Mouse (Mus musculus) kidney, adult 11 months (tissue): ENCODE measurements around the gene Zfp385c.
A peak's percentile ranks its signal among the peaks of the same experiment; 100 is the strongest.

Experiments
- DNase-seq: peaks from one replicate; pipeline ENCODE4 v3.0.0; 2022

Gene Zfp385c

DNA sequence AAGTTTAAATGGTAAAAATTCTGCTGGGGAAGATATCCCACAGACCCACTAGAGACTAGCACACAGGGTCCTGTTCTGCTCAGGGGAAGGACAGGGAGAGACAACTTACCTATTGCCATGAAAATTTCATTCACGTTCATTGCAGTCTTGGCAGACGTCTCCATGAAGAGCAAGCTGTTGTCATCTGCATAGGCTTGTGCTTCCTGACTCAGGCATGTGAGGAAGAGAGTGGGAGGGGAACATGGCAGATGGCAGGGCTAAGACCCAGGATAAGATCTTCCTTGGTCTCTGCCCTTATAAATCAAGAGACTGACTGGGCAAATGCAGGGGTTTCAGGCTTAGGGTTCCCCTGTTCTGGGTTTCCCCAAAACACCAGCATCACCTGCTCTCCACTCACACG lies 24.4 kb upstream of the Zfp385c start:
- no peak for DNase-seq

DNA sequence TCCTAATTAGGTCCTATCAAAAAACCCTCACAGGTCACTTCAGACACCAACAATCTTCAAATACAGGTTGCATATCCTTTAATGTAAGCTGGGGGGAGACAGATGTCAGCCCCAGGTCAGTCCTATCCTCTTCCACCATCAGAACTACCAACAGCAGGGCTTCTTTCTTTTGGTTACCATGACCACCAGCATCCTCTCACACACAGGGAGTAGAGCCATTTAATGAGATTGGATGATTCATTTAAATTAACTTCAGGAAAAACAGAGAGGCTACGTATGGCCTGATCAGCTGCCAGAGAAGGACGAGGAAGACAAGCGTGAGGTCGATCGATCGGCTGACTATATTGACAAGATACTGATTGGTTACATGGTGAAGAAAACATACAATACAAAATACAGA lies 22.7 kb upstream of the Zfp385c start:
- no peak for DNase-seq

DNA sequence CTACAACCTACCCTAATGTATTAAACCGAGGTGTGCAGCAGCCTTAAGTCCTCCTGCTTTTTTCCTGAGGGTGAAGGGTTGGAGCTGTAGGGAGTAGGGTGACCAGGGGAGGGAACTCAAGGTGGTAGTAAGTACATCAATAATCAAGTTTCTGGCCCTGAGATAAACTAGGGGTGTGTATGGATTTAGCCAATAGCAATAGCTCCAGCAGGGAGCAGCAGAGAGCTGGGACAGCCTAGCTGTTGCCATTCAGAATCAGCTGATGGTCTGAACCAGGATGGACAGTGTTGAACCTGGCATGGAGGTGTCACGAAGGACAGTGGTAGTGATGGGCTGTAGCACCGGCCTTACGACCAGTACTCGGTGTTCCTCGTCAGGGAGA lies 22.3 kb upstream of the Zfp385c start:
- DNase-seq, result peak; percentile 82

DNA sequence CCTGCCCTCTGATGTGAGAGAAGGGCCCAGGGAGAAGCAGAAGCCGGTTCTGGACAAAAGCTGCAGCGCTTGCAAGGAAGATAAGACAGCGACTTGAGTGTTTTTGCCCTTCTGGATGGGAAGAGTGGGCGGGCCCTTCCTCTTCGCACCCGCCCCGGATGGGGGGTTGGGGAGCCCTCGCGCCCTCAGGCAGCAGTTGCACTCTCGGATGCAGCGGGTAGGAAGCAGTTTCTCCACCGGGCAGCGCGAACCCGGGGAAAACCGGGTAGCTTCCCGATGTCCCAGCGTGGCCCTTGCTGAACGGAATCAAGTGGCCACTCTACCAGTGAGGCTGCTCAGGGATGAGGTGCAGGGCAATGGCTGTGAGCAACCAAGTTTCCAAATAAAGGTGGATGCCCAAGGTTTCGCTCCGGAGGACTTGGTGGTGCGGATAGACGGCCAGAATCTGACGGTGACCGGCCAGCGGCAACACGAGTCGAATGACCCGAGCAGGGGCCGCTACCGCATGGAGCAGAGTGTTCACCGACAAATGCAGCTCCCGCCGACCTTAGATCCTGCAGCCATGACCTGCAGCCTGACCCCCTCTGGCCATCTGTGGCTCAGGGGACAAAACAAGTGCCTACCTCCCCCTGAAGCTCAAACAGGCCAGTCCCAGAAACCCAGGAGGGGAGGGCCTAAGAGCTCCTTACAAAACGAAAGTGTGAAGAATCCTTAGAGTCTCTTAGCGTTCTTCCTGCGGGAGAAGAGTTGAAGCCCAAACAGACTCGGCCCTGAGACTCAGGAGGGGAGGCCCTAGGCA lies 21.7 kb upstream of the Zfp385c start, which contains the start of gene Hspb9:
Hspb9 (plus strand) TSS at position 116 of the 799 bp plus-strand sequence.
- DNase-seq, result peak; percentile 67

DNA sequence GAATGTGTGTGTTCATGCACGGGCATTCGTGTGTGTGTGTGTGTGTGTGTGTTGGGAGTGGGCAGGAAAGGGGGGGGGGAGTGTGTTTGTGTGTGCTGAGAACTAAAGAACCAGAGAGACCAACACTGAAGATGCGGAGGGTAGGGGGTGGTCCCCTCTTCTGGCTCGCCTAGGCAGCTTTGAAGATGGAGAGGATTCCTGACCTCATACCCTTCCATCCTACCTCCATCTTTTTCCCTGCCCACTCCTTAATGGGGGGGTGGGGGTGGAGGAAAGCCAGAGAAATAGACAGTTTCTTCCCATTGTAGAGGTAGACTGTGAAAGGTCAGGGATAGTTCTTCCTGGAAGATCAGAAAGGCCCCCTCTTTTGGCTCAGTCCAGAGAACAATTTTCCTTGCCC lies 20.9 kb upstream of the Zfp385c start:
- no peak for DNase-seq

DNA sequence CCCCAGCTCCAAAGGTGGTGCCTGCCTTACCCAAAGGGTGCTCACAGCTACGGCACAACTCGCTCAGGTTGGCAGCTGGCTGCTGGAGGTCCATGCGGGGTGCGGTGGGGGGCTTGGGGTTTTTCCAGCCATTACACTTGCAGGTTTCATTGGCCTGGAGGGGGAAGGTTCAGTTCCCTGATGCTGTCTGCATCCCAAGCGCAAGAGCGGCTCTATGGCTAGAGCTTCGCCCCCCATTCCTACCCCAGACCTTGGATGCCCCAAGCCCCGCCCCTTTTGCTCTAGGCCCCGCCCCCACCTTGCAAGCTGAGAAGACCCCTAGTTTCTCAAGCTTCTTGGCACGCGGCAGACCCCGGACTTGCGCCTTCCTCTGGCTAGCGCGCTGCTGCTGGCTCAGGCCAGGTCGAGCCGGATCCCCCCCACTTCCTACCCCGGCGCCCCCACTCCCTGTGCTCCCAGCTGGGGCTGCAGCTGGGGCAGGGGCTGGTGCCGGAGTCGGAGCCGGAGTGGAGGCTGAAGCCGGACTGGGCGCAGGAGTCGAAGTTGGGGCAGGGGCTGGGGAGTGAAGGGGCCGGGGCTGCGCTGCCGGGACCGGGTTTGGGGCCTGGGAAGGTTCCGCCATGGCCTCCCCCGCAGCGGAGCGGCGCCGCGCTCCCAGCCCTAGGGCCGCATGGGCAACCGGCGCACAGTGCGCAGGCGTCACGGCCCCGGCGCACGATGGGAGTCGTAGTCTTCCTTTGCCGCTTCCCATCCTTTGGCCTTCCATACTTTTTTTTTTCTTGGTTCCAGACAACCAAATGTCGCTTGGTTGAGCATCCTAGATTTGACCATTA lies 19.7 kb upstream of the Zfp385c start, which contains the start of gene Kat2a:
Kat2a (minus strand) TSS at position 683 of the 833 bp plus-strand sequence.
- DNase-seq, result peak; percentile 78

DNA sequence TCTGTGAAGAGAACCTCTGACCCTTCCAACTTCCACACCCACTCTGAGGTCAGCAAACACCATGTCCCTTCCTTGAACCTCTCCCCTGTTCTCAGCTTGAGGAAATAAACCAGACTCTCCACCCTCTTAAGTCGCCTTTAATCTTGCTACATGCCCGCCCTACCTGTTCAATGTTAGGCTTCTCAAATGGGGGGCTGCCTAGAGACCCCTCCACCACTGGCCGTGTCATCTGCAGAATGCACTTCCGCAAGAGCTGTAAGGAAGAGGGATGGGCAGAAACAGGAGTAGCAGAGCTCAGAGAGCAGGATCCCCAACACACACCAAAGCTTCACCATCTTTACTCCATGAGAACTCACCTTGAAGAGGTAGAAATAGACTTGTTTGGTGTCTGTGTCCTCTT lies 18.7 kb upstream of the Zfp385c start:
- DNase-seq, result no peak

DNA sequence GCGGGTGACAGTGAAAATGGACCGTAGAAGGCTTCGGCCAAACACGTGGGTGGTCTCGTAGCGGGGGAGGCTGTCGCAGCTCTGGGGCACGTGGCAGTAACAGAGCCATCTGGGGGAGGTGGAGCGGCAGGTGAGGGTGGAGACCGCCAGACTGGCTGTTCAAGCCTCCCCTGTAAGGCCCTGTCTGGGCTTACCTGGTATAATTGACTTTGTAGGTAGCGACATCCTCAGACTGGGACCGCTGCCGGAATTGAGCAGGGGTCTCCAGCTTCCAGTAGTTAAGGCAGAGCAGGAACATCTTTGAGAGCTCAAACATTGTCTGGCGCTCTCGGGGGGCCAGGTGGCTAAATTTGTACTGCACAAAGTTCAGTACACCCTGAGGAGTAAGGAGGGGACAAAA lies 18.3 kb upstream of the Zfp385c start:
- DNase-seq, result no peak

DNA sequence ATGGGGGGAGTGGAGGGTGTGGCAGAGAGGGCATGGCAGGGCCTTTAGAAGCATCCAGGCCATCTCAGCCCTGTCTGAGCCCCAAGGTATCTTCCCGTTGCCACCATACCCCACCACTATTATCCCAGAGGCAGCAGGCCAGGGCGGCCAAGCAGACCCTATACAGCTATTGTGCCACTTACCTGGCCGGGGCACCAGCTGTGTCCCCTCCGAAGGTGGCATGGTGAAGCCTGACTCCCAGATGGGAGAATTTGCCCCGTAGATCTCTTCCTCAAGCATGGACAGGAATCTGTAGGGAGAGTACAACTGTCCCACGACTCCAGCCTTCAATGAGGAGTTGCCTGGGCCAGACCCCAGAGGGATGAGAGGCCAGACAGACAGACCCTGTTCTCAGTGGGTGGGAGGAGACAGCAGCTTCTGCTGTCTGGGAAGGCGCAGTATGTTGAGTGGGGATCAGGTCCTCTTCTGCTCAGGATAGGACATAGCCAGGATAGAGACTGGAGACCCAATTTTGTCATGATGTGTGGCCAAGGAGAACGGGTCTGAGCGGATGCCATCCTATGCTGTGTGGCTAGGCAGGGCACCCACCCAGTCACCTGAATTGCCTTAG lies 17.1 kb upstream of the Zfp385c start:
- no peak for DNase-seq

DNA sequence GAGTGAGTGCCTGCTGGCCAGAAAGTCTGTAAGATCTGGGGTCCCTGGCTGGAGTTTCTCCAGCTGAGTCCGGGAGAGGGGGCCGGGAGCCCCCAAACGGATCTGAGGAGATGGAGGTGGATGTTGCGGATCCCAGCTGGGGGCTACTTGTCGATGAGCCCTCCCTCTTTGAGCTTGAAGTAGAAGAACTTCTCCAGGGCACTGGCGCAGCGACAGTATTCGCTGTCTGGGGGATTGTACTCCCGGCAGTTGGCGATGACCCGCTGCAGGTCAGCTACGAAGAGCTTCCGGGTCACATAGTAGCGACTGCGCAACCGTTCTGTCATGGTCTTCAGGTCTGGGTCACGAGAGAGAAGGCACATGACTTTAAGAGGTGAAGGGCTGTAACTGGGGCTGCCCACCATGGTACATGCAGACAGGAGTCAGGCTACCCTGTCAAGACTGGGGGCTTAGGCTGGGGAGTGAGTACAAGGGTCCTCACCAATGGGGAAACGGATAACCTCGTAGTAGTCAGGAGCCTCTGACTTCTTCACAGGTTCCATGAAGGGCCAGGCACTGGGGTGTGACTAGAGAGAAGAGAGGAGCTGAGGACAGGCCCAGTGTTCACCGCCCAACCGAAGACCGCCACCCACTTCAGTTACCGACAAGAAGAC lies 13.0 kb upstream of the Zfp385c start:
- no peak for DNase-seq

DNA sequence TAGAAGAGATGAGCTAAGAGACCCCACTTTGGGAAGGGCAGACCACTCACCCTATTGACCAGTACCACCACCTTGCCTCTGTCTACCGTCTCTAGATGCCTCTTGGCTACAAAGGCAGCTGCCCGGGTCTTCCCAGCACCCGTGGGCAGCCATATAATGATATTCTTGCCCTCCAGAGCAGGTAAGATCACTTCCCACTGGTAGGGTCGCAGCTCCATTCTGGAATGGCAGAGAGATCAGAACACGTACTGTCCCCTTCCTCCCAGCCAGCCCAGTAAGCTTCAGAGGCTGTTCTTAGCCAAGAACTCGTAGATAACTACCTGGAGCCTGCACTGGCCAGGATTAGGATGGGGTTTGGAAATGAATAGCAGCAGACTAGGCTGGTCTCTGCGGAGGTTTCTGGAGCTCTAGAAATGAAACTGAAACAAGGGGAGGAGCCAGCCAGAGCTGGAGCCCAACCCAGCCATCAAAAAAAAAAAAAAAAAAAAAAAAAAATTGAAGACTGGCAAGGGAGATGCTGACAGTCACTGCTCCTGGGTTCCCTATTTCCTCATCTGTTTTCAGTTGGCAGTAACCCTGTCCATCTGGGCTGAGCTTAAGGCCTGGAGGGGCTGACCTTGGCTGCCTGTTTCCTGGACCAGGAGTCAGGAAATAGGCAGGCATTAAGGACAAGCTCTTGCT lies 11.7 kb upstream of the Zfp385c start, which contains the start of gene Dhx58:
Dhx58 (minus strand) TSS at position 421 of the 681 bp plus-strand sequence.
- DNase-seq, result no peak

DNA sequence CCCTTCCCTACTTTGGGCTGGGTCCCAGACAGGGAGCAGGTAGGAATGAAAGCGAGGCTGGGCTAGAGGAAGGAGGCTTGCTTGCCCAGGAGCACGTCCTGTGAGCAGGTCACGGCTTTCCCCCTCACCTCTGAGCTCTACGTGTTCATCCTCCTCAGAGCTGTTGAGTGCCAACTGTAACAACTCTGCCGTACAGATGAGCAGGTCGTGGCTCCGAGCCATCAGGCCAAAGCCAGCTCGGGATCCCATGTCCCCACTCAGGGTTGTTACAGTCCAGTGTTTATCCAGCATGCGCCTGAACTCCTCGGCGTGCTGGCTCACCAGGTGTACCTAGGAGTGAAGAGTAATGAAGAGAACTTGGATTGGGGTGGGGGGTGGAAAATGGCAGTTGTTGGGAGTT lies 11.1 kb upstream of the Zfp385c start:
- DNase-seq, result peak; percentile 71

DNA sequence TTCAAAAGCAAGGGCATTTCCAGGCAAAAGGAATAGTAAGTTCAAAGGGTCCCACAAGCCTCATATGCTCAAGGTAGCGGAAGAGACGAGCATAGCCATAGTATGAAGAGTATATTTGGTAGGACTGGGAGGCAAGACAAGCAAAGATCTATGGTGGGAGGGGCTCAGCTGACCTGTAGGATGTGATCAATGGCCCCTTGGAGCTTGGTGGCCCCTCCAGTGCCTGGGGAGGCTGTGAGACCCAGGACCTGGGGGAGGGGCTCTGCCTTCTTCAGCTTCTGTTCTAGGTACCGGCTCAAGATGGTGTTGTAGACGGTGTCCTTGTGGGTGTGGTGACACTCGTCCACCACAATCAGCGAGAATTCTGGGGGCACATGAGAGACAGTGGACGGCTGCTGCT lies 10.7 kb upstream of the Zfp385c start:
- no peak for DNase-seq

DNA sequence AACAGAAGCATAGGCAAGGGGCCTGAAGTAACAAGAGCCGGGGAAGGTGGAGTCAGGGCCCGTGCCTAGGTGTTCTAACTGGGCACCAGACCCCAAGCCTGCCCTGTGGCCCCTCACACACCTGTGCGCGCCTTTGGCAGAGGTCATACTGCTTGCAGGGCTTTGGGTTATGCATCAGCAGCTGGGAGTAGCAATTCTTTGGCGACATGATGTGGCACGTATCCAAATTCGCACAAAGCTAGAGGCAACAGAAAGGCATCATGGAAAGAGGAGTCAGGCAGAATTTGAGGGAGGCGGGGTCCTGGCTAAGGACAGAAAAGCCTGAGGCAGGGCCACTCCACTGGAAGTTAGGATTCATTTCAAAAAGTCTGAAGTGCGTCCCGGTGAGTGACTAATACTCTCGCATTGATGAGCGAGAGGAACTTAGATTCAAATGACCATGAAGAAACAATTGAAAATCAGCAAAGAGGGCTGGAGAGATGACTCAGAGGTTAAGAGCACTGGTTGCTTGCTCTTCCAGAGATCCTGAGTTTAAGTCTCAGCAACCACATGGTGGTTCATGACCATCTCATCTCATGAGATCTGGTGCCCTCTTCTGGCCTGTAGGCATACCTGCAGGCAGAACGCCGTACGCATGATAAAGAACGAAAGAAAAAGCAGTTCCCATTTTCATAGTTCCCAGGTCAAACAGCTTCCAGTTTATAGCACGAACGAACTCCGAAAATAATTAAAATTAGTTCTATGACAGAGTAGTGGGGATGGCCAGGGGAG lies 10.0 kb upstream of the Zfp385c start:
- DNase-seq, result peak; percentile 44

DNA sequence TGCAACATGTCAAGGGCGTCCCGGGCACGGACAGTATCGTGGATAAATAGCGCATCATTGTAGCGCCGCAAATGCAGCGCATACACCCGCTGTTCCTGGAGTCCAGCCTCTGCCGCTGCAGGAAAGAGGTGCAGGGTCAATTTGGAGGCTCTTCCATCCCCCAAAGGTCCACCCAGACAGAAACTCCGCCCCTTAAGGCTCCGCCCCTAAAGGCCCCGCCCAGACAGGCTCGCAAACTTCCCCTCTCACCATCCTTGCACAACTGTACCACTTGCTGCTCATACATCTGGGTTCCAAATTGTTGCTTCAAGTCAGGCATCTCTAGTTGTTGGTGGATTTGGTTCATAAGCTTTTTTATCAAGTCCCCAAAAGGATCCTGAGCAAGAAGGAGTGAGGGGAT lies 9.0 kb upstream of the Zfp385c start:
- DNase-seq, result peak; percentile 36

DNA sequence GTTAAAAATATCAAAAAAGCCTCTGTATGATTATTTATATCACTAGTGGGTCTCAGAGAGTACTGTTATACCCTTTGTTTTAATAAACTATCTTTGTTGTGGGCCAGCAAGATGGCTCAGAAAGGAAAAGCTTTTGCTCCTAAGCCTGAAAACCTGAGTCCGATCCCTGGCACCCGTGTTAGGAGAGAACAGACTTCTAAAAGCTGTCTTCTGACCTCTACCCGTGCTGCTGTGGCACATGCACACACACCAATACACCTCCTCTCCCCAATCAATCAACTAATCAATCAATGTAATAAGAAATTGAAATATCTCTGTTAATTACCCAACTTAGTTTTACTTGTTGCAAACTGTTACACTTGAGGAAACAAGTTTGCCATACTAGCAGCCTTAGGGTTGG lies 8.5 kb upstream of the Zfp385c start:
- DNase-seq, result no peak

DNA sequence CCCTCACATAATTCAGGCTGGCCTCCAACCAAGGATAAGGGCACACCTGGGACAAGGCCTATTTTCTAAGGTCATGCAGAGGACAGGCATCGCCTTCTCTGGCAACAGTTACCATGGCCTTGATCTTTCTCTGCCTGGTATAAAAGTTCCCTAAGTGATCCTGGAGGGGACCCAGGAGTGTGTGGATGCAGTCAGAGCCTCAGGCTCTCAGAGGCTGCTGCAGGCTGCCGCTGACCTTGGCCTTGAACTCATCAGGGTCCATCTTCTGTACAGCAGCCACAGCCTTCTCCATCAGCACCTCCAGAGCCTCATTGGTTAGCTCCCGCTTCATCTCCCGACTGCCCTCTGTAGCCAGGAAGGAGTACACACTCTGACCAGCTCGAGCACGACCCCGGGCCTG lies 5.7 kb upstream of the Zfp385c start:
- no peak for DNase-seq

DNA sequence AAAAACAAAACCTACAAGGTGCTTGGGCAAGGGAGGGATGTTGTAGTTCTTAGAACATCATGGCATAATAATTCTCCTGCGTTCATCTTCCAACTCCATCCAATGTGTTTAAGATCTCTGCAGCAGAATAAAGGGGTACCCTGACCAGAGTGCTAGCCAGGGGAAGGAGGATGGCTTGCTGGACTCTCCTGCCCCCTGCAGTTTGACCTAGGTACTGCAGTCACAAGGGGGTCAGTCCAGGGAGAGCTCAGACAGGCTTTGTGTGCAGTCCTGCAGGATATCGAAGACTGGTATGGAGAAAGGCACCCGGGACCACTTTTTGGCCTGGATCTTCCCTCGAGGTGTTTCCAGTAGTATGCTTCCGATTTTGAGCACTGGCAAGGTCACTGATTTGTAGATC lies 2.7 kb upstream of the Zfp385c start:
- DNase-seq, result peak; percentile 47

DNA sequence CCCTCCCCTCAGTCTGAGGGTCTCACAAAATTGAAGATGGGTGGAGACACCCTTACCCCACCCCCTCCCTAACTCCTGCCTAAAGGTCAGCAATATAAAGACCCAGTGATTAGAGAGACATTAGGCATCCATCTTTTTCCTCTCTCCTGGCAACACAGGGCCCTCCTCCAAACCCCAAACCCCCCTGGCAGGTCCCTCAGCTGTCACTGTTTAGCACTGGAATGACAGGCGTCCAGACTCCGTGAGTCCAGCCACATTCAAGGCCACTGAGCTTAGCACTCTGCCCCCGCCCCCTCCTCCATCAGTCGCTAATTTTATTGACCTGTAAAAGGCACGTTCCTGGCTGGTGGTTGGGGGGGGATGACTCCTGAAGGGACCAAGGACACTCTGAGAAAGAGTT lies 899 bp upstream of the Zfp385c start:
- no peak for DNase-seq

DNA sequence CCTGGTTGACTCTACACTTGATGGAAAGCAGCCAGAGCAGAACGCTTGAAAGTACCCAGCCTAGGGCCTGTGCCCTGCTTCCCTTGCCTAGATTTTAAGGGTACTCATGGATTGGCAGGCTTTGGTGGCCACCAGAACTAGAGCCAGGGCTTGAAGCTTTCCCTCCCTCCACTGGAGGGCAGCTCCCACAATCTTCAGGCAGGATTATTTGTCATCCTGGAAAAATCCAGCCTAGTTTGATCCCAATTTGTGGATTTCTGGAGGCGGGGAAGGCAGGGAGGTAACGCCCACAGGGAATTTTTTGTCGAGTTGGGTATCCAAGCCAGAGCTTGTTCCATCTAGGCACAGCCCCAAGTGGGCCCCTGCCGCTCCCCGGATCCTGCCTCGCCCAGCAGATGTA lies 1.9 kb downstream of the Zfp385c start:
- DNase-seq, result no peak

DNA sequence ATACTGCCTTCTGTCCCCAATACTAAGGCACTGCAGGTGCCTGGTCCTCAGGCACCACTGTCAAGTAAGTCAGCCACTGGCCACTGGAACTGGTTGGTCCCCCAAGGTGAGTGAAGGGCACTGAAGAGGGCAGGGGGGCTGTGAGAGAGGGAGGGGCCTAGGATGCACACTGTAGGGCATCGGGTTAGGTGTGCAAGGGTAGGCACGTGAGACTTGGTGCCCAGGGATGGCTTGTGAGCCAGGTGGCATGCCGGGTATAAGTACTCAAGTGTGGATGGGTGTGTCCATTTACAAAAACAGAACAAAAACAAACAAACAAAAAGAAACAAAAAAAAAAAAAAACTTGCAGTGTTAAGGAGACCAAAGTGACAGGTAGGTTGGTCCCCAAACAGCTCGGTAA lies 3.8 kb downstream of the Zfp385c start:
- no peak for DNase-seq

DNA sequence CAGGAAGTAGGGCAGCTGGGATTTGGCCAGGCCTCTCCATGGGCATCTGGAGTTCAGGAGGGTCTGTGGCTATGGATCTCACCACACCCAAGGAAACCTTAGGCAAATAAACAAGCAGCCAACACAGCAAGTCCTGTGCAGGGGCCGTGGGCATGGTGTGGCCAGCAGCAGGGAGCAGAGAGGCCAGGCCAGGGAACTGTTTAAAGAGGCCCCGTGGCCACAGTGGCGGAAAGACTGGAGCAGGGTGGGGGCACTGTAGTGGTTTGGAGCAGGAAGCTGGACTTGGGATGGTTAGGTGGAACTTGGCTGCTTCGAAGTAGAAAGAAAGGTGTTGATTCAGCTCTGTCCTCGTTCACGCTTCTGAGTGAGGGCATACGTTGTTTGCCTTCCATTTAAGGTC lies 5.0 kb downstream of the Zfp385c start:
- DNase-seq, result no peak
